Mouse (Mus musculus): ENCODE data around the gene Defa35.
"Not testable (repeated sequence)": the region's sequence is repeated elsewhere in the genome, so short reads cannot be mapped to it uniquely, and the experiment has no call there.

The Defa35 gene

DNA sequence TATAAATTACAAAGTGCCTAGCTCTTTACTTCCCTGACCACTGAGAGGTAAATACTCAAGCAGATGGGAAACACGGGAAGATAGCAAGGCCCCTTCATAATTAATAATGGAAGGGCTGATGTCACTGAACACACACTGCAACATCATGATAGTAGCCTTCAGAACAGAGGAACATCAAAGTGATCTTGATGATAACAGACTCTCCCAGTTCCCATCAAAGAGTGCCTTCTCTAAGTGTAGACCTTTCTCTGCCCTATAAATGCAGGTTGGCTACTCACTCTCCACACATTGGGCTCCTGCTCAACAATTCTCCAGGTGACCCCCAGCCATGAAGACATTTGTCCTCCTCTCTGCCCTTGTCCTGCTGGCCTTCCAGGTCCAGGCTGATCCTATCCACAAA lies at the start of gene Defa35:
Defa35 (plus strand) TSS at position 301 of the 400 bp plus-strand sequence.
- not testable (repeated sequence) for DNase-seq

DNA sequence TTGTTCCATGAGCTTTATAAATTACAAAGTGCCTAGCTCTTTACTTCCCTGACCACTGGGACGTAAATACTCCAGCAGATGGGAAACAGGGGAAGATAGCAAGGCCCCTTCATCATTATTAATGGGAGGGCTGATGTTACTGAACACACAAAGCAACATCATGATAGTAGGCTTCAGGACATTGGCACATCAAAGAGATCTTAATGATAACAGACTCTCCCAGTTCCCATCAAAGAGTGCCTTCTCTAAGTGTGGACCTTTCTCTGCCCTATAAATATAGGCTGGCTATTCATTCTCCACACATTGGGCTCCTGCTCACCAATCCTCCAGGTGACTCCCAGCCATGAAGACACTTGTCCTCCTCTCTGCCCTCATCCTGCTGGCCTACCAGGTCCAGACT lies 39.6 kb upstream of the Defa35 start, which contains the start of gene Defa21:
Defa21 (plus strand) TSS at position 301 of the 400 bp plus-strand sequence.
- DNase-seq: not testable (repeated sequence)

- DNase-seq: not testable (repeated sequence)
Observed at GRCm38 (mm10) chr8:21054747-21055146, 10.1 kb upstream of the Defa35 start, which contains the start of gene Defa23. Defa23 (plus strand) TSS chr8:21055047.

DNA sequence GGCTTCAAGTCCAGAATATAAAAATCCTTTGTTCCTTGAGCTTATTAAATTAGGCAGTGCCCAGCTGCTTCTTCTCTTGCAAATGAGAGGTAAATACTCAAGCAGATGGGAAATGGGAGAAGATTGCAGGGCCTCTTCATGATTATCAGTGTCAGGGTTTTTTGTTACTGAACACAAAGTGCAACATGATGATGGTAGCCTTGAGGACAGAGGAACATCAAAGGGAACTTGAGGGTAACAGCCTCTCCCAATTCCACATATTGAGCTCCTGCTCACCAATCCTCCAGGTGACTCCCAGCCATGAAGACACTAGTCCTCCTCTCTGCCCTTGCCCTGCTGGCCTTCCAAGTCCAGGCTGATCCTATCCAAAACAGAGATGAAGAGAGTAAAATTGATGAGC lies 19.3 kb downstream of the Defa35 start, which contains the start of gene Defa25:
Defa25 (plus strand) TSS at position 301 of the 400 bp plus-strand sequence.
- not testable (repeated sequence) for DNase-seq

DNA sequence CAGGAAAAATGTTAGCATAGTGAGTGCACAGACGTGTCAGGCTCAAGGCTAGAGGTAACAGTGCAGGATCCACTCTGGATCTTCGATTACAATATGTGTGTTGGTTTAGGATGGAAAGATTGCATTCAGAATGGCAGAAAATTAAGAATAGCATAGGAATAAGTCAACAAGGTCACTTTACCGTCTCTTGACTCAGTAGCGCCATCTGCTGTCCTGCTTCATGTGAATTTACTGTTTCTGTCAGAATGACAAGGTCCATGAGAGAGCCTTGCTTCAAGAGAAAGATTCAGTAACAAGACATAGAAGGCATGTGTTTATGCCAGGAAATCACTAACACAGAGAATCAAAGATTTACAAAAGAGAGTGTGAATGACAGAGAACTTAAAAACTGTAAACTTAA lies 28.3 kb downstream of the Defa35 start:
- no peak for DNase-seq

DNA sequence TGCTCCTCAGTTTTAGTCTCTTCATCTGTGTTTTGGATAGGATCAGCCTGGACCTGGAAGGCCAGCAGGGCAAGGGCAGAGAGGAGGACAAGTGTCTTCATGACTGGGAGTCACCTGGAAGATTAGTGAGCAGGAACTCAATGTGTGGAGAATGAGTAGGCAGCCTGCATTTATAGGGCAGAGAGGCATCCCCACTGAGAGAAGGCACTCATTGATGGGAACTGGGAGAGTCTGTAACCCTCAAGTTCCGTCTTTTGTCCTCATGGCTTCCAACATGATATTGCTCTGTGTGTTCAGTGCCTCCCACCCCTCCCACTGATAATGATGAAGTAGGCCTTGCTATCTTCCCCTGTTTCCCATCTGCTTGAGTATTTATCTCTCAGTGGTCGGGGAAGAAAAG lies 31.1 kb downstream of the Defa35 start, which contains the start of gene Gm14851:
Gm14851 (minus strand) TSS at position 101 of the 400 bp plus-strand sequence.
- not testable (repeated sequence) for DNase-seq
